Mouse (Mus musculus) lung, postnatal 14 days (tissue): Measurements from ENCODE around the gene Gm21904.
"Not testable (repeated sequence)": the region's sequence is repeated elsewhere in the genome, so short reads cannot be mapped to it uniquely, and the experiment has no call there.

Source experiments
- DNase-seq: peaks from one replicate; pipeline ENCODE4 v3.0.0; 2021

Gm21904 gene

DNA sequence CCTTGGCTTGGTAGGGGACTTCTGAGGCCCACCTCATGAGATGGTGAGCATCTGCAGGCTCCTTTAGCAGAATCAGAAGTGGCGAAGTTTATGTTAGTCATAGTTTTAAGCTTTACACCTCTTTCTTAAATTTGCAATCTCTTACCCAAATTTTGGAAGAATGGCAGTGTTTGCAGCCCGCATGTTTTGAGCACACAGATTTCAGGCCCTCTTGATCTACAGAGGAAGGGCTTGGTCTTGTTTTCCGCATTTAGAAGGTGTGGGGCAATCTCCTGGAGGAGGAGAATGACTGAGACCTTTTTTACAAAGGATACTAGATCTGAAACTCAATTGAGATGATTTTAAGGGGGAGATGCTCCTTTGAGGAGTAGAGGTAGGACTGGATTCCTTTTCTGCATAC, at the start of gene Gm21904:
Gene Gm21904 (minus strand): TSS at position 101 of the 400 bp plus-strand sequence.
- not testable (repeated sequence) for DNase-seq

DNA sequence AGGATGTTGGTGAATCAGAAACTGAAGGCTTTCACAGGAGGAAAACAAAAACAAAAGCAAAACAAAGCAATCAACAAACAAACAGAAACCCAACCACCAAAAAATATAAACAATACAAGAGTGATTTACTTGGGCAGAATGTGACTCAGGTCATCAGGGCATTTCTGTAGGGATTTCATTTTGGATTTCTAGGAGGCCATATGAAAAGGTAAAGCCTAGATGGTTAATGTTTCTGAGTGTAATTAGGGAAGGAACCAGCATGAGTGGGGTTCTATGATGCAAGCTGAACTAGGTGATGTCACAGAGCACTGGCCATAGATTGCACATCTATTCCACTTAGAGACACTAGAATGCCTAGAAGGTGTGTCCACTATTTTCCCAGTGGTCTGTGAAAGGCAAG, 28.4 kb upstream of the Gm21904 start, which contains the start of the genes Gm20772 and Gm20831:
Gene Gm20772 (plus strand): TSS at position 301 of the 400 bp plus-strand sequence.
Gene Gm20831 (plus strand): TSS at position 301 of the 400 bp plus-strand sequence.
- not testable (repeated sequence) for DNase-seq
